ENCODE assay signal across 8 mouse cellular contexts in genomic region chr11:77791752-77792565, GRCm38 (mm10). TPM values are rescaled to one million over a fixed set of nuclear protein-coding genes. Genes with fewer than 3 reads are reported as not detected.
DNase-seq lines count a peak whose midpoint lies in the region; ATAC-seq lines count a peak whose summit lies in the region.

No protein-coding gene starts in this region.

- 0 out of 2 replicates have a peak overlapping the region, but pooled peaks have one; percentile 31 for H3K4me2 ChIP-seq in heart, embryonic 12.5 days
- H3K4me2 ChIP-seq in kidney, embryonic 15.5 days = 0 out of 2 replicates have a peak overlapping the region, but pooled peaks have one; percentile 12

- no peak overlapping the region for H3K4me3 ChIP-seq in heart, embryonic 12.5 days
- H3K4me3 ChIP-seq in kidney, embryonic 15.5 days (replicated peaks) = no peak overlapping the region

- peaks cover 44% of the 10 kb centered on the region for H3K4me1 ChIP-seq in heart, embryonic 12.5 days (replicated peaks)
- peaks cover 37% of the 10 kb centered on the region for H3K4me1 ChIP-seq in kidney, embryonic 15.5 days

- WGBS in heart, embryonic 12.5 days = 29% methylated on average over 12 of the region's 12 CpGs
- 53% methylated on average over 12 of the region's 12 CpGs for WGBS in kidney, embryonic 15.5 days

- peak overlapping the region; percentile 89 for H3K27ac ChIP-seq in heart, embryonic 12.5 days (ENCODE audit: poor library complexity, severe bottlenecking)
- H3K27ac ChIP-seq in kidney, embryonic 15.5 days = peak overlapping the region; percentile 89

- peak overlapping the region; percentile 7; the same call in 1 of the 2 replicates for H3K9ac ChIP-seq in heart, embryonic 12.5 days
- H3K9ac ChIP-seq in kidney, embryonic 15.5 days = 0 out of 2 replicates have a peak overlapping the region, but pooled peaks have one; percentile 11

- ATAC-seq in heart, embryonic 12.5 days (ENCODE audit: insufficient number of reproducible peaks, low FRiP score) = 0 out of 2 replicates have a peak, but pooled peaks have one; percentile 51
- peak; percentile 55; the same call in 1 of the 2 replicates for ATAC-seq in kidney, embryonic 15.5 days (replicated peaks; ENCODE audit: low FRiP score)

- DNase-seq in heart, adult 11 months = peak; percentile 93
- no peak for DNase-seq in heart, adult 9 months (ENCODE audit: low spot score in 2 of 2)
- DNase-seq in adrenal gland, postnatal 14 days = peak; percentile 83
- DNase-seq in lung, postnatal 14 days = peak; percentile 87
- peak; percentile 56 for DNase-seq in testis, postnatal 14 days (ENCODE audit: low spot score)
- DNase-seq in layer of hippocampus, adult 9-10 months (ENCODE audit: low spot score) = no peak

- no peaks in the 10 kb centered on the region for H3K27me3 ChIP-seq in heart, embryonic 12.5 days (replicated peaks)
- no peaks in the 10 kb centered on the region for H3K27me3 ChIP-seq in kidney, embryonic 15.5 days

- no peaks in the 10 kb centered on the region for H3K9me3 ChIP-seq in heart, embryonic 12.5 days (replicated peaks)
- no peaks in the 10 kb centered on the region for H3K9me3 ChIP-seq in kidney, embryonic 15.5 days (replicated peaks)

- H3K36me3 ChIP-seq in heart, embryonic 12.5 days = no peaks in the 10 kb centered on the region
- H3K36me3 ChIP-seq in kidney, embryonic 15.5 days = no peaks in the 10 kb centered on the region

RNA-seq across cellular contexts. Expression of gene Gm10277, which starts 4.4 kb away (rescaled TPM):
- total RNA-seq in adrenal gland, postnatal 14 days (2021) = not detected in 2 replicates
- 1.2 and 1.5 TPM in 2 replicates for polyA plus RNA-seq in heart, embryonic 12.5 days (2016; fragmentation: Nextera tagmentation; extraction: Ambion mirVana)
- 1.5 and 2.3 TPM in 2 replicates for polyA plus RNA-seq in kidney, embryonic 15.5 days (2015; fragmentation: Nextera tagmentation; extraction: Ambion mirVana)

RNA-seq across cellular contexts. Expression of gene Myo18a, which starts 28.9 kb away (rescaled TPM):
- 57.6 and 62.5 TPM in 2 replicates for total RNA-seq in adrenal gland, postnatal 14 days (2021)
- 154 and 164 TPM in 2 replicates for polyA plus RNA-seq in heart, embryonic 12.5 days (2016; fragmentation: Nextera tagmentation; extraction: Ambion mirVana)
- polyA plus RNA-seq in kidney, embryonic 15.5 days (2015; fragmentation: Nextera tagmentation; extraction: Ambion mirVana) = 30.4 and 31.8 TPM in 2 replicates

Comparison
In these comparisons a context has a peak if more than half of its experiments do, and no peak if none do; other contexts are left out.
1. DNase-seq: peak in heart, adult 11 months (single experiment), adrenal gland, postnatal 14 days (single experiment), lung, postnatal 14 days (single experiment) and testis, postnatal 14 days (single experiment); none in heart, adult 9 months (0 of 2) and layer of hippocampus, adult 9-10 months (single experiment).